Mouse (Mus musculus) layer of hippocampus, postnatal 25 days (tissue): Measurements from ENCODE around the gene Ndc80. TPM values are rescaled to one million over a fixed set of nuclear protein-coding genes. Genes with fewer than 3 reads are reported as not detected.
"Not testable (repeated sequence)": the region's sequence is repeated elsewhere in the genome, so short reads cannot be mapped to it uniquely, and the experiment has no call there.

Experiments used
- DNase-seq, 2 experiments: peaks; one replicate each; pipeline ENCODE4 v3.0.0; 2022; ENCODE audit warnings: mixed read lengths in 2 of 2, low spot score in 1 of 2; ENCODE audit errors: extremely low spot score in 1 of 2
- total RNA-seq, 2 experiments: library from RNA; stranded (reverse); gene quantifications; 2 replicates each; pipeline ENCODE4 v1.2.3; 2021

Ndc80 gene
- total RNA-seq, 2 experiments from 2014 or later: 0.38 to 0.69 TPM

GRCm38 (mm10) chr17:71479381-71479901 is 47.2 kb downstream of the Ndc80 start:
- DNase-seq: no peak

- DNase-seq: peak in 1 of 2 experiments; percentile 20
Measured at GRCm38 (mm10) chr17:71477481-71477880, 49.2 kb downstream of the Ndc80 start.

GRCm38 (mm10) chr17:71476346-71477020 is 50.2 kb downstream of the Ndc80 start:
- DNase-seq: no peak

- DNase-seq: peak; percentile 54 to 55
Measured at GRCm38 (mm10) chr17:71475705-71476089, 51.0 kb downstream of the Ndc80 start.

- DNase-seq: peak; percentile 81 to 89
Measured at GRCm38 (mm10) chr17:71474762-71475704, 51.6 kb downstream of the Ndc80 start, which contains the start of gene Smchd1. TSS of gene Smchd1 (minus strand) at chr17:71475343.

- no peak for DNase-seq
Measured at GRCm38 (mm10) chr17:71474128-71474527, 52.5 kb downstream of the Ndc80 start.

GRCm38 (mm10) chr17:71471261-71471660 is 55.4 kb downstream of the Ndc80 start:
- DNase-seq: no peak

- DNase-seq: no peak
Measured at GRCm38 (mm10) chr17:71460312-71460711, 66.3 kb downstream of the Ndc80 start.

- no peak for DNase-seq
Measured at GRCm38 (mm10) chr17:71459818-71460217, 66.8 kb downstream of the Ndc80 start, which contains the start of gene Gm4707. TSS of gene Gm4707 (minus strand) at chr17:71459918.

- not testable (repeated sequence) for DNase-seq
Measured at GRCm38 (mm10) chr17:71457361-71457760, 69.3 kb downstream of the Ndc80 start.

Other genes with a start within 250 kb of the Ndc80 start
- gene Emilin2, start 214.9 kb downstream of the Ndc80 start, total RNA-seq: 1 to 10 TPM; 2.3 to 3.8 TPM
- gene Gm4707, start 66.9 kb downstream of the Ndc80 start, total RNA-seq: 1 to 10 TPM; 1.6 to 2.6 TPM
- gene Smchd1, start 51.5 kb downstream of the Ndc80 start, total RNA-seq: 10 to 100 TPM; 28.8 to 33.8 TPM
- gene Spdya, start 25.2 kb upstream of the Ndc80 start, total RNA-seq: 1 to 10 TPM in 1 of 2 experiments, under 1 TPM in 1; 0.75 to 1.1 TPM
- gene Wdr43, start 89.0 kb upstream of the Ndc80 start, total RNA-seq: 10 to 100 TPM; 24.9 to 26.7 TPM
- 1 to 10 TPM; 1.2 to 1.8 TPM for gene Togaram2, start 146.4 kb upstream of the Ndc80 start, total RNA-seq
- gene Pcare, start 226.0 kb upstream of the Ndc80 start, total RNA-seq: under 1 TPM; 0.15 to 0.19 TPM
- gene Clip4, start 241.6 kb upstream of the Ndc80 start, total RNA-seq: 10 to 100 TPM; 84.5 to 85.4 TPM